Mouse (Mus musculus): ENCODE results near the gene Polr2b. TPM values are rescaled to one million over a fixed set of nuclear protein-coding genes. Genes with fewer than 3 reads are reported as not detected.

The Polr2b gene
- polyA plus RNA-seq, 1 experiment = 35.9 TPM

- peaks cover 47% of the 10 kb centered on the region for H3K4me1 ChIP-seq (ENCODE audit: control insufficient read depth, insufficient read depth, low read length)
- H3K27ac ChIP-seq (ENCODE audit: insufficient read depth, low read depth, low read length) = no peak overlapping the region
- no peak overlapping the region for H3K4me3 ChIP-seq (ENCODE audit: insufficient read depth, low read length)
- TF ChIP-seq POLR2A (IDR thresholded peaks at IDR 0.05; ENCODE audit: borderline replicate concordance, low read depth, low read length) = no peak
- no peak for TF ChIP-seq CTCF (IDR thresholded peaks at IDR 0.05; ENCODE audit: low read depth, low read length)
Measured at GRCm38 (mm10) chr5:77290606-77291005, 19.3 kb upstream of the Polr2b start.

GRCm38 (mm10) chr5:77292803-77293522, 17.0 kb upstream of the Polr2b start:
- H3K4me1 ChIP-seq (ENCODE audit: control insufficient read depth, insufficient read depth, low read length) = peaks cover 29% of the 10 kb centered on the region
- H3K4me3 ChIP-seq (ENCODE audit: insufficient read depth, low read length) = no peak overlapping the region
- peak overlapping the region; percentile 81 for H3K27ac ChIP-seq (ENCODE audit: insufficient read depth, low read depth, low read length)
- TF ChIP-seq CTCF (IDR thresholded peaks at IDR 0.05; ENCODE audit: low read depth, low read length) (no peak), POLR2A (IDR thresholded peaks at IDR 0.05; ENCODE audit: borderline replicate concordance, low read depth, low read length) (no peak)

- H3K4me3 ChIP-seq (ENCODE audit: insufficient read depth, low read length) = no peak overlapping the region
- TF ChIP-seq CTCF (IDR thresholded peaks at IDR 0.05; ENCODE audit: low read depth, low read length) = no peak
- TF ChIP-seq POLR2A (IDR thresholded peaks at IDR 0.05; ENCODE audit: borderline replicate concordance, low read depth, low read length) = no peak
- peak overlapping the region; percentile 62 for H3K27ac ChIP-seq (ENCODE audit: insufficient read depth, low read depth, low read length)
- peaks cover 13% of the 10 kb centered on the region for H3K4me1 ChIP-seq (ENCODE audit: control insufficient read depth, insufficient read depth, low read length)
Measured at GRCm38 (mm10) chr5:77299486-77299885, 10.5 kb upstream of the Polr2b start.

- peaks cover 10% of the 10 kb centered on the region for H3K4me1 ChIP-seq (ENCODE audit: control insufficient read depth, insufficient read depth, low read length)
- no peak overlapping the region for H3K4me3 ChIP-seq (ENCODE audit: insufficient read depth, low read length)
- no peak overlapping the region for H3K27ac ChIP-seq (ENCODE audit: insufficient read depth, low read depth, low read length)
- TF ChIP-seq CTCF (IDR thresholded peaks at IDR 0.05; ENCODE audit: low read depth, low read length) = no peak
- no peak for TF ChIP-seq POLR2A (IDR thresholded peaks at IDR 0.05; ENCODE audit: borderline replicate concordance, low read depth, low read length)
Measured at GRCm38 (mm10) chr5:77301296-77301903, 8.5 kb upstream of the Polr2b start.

- Histone ChIP-seq H3K4me1 (ENCODE audit: control insufficient read depth, insufficient read depth, low read length) (peaks cover 14% of the 10 kb centered on the region), H3K27ac (ENCODE audit: insufficient read depth, low read depth, low read length) (no peak overlapping the region), H3K4me3 (ENCODE audit: insufficient read depth, low read length) (peak overlapping the region; percentile 92)
- TF ChIP-seq POLR2A (IDR thresholded peaks at IDR 0.05; ENCODE audit: borderline replicate concordance, low read depth, low read length) (no peak), CTCF (IDR thresholded peaks at IDR 0.05; ENCODE audit: low read depth, low read length) (no peak)
Measured at GRCm38 (mm10) chr5:77307821-77308553, 2.0 kb upstream of the Polr2b start.

GRCm38 (mm10) chr5:77309051-77309906, 668 bp upstream of the Polr2b start:
- TF ChIP-seq POLR2A (IDR thresholded peaks at IDR 0.05; ENCODE audit: borderline replicate concordance, low read depth, low read length) = no peak
- peak overlapping the region; percentile 20 for H3K27ac ChIP-seq (ENCODE audit: insufficient read depth, low read depth, low read length)
- peaks cover 14% of the 10 kb centered on the region for H3K4me1 ChIP-seq (ENCODE audit: control insufficient read depth, insufficient read depth, low read length)
- peak overlapping the region; percentile 92 for H3K4me3 ChIP-seq (ENCODE audit: insufficient read depth, low read length)

GRCm38 (mm10) chr5:77314206-77314605, 4.3 kb downstream of the Polr2b start:
- TF ChIP-seq CTCF (IDR thresholded peaks at IDR 0.05; ENCODE audit: low read depth, low read length) = no peak
- no peak for TF ChIP-seq POLR2A (IDR thresholded peaks at IDR 0.05; ENCODE audit: borderline replicate concordance, low read depth, low read length)
- H3K27ac ChIP-seq (ENCODE audit: insufficient read depth, low read depth, low read length) = no peak overlapping the region
- 0 out of 2 replicates have a peak, but pooled peaks cover 8% of the 10 kb centered on the region for H3K4me1 ChIP-seq (ENCODE audit: control insufficient read depth, insufficient read depth, low read length)
- no peak overlapping the region for H3K4me3 ChIP-seq (ENCODE audit: insufficient read depth, low read length)

- Histone ChIP-seq H3K27ac (ENCODE audit: insufficient read depth, low read depth, low read length) (no peak overlapping the region), H3K4me3 (ENCODE audit: insufficient read depth, low read length) (no peak overlapping the region), H3K4me1 (ENCODE audit: control insufficient read depth, insufficient read depth, low read length) (0 out of 2 replicates have a peak, but pooled peaks cover 8% of the 10 kb centered on the region)
- TF ChIP-seq POLR2A (IDR thresholded peaks at IDR 0.05; ENCODE audit: borderline replicate concordance, low read depth, low read length) (no peak), CTCF (IDR thresholded peaks at IDR 0.05; ENCODE audit: low read depth, low read length) (no peak)
Measured at GRCm38 (mm10) chr5:77314986-77315385, 5.0 kb downstream of the Polr2b start.

GRCm38 (mm10) chr5:77324936-77325335, 15.0 kb downstream of the Polr2b start:
- Histone ChIP-seq H3K4me3 (ENCODE audit: insufficient read depth, low read length) (no peak overlapping the region), H3K27ac (ENCODE audit: insufficient read depth, low read depth, low read length) (no peak overlapping the region), H3K4me1 (ENCODE audit: control insufficient read depth, insufficient read depth, low read length) (no peaks in the 10 kb centered on the region)
- TF ChIP-seq POLR2A (IDR thresholded peaks at IDR 0.05; ENCODE audit: borderline replicate concordance, low read depth, low read length) = no peak
- no peak for TF ChIP-seq CTCF (IDR thresholded peaks at IDR 0.05; ENCODE audit: low read depth, low read length)

Measured in bone marrow macrophage, adult 2 months (primary cell).